Mouse (Mus musculus) MEL (cell line): ENCODE measurements around the gene Dph3. TPM values are rescaled to one million over a fixed set of nuclear protein-coding genes. Genes with fewer than 3 reads are reported as not detected.

Experiments
- DNase-seq: peaks from one replicate; pipeline ENCODE4 v3.0.0; 2011; ENCODE audit warnings: low read depth, low spot score
- H3K27ac ChIP-seq: 2 replicates; pipeline ENCODE4 v1.5.1; 2012; ENCODE audit warnings: low read depth, mild to moderate bottlenecking, control low read depth, low read length, moderate library complexity; ENCODE audit not compliant: control insufficient read depth
- H3K27me3 ChIP-seq, 2 experiments: fragments of 150-350 bp in 1 of 2; sonication (generic) in 1 of 2; 2 replicates each; pipeline ENCODE4 v1.6.1; 2012; ENCODE audit warnings: low read length in 2 of 2, mild to moderate bottlenecking in 2 of 2, improper control_type of control experiment in 1 of 2, moderate library complexity in 1 of 2; ENCODE audit not compliant: insufficient read depth in 2 of 2, control insufficient read depth in 1 of 2
- H3K36me3 ChIP-seq, 2 experiments: 2 replicates each; pipeline ENCODE4 v1.6.1; 2012 to 2014; ENCODE audit warnings: low read length in 2 of 2, improper control_type of control experiment in 1 of 2, inconsistent platforms in 1 of 2, mild to moderate bottlenecking in 1 of 2; ENCODE audit not compliant: insufficient read depth in 2 of 2, control insufficient read depth in 1 of 2
- H3K4me1 ChIP-seq, 2 experiments: fragments of 150-350 bp in 1 of 2; sonication (generic) in 1 of 2; 2 replicates each; pipeline ENCODE4 v1.6.1; 2012; ENCODE audit warnings: low read length in 2 of 2, improper control_type of control experiment in 1 of 2, mild to moderate bottlenecking in 1 of 2; ENCODE audit not compliant: insufficient read depth in 2 of 2, control insufficient read depth in 1 of 2
- H3K4me3 ChIP-seq, 2 experiments: fragments of 150-350 bp in 1 of 2; sonication (generic) in 1 of 2; 2 replicates each; pipeline ENCODE4 v1.5.1; 2012; ENCODE audit warnings: low read depth in 2 of 2, low read length in 2 of 2, mild to moderate bottlenecking in 2 of 2, moderate library complexity in 2 of 2, control low read depth in 1 of 2, improper control_type of control experiment in 1 of 2; ENCODE audit not compliant: control insufficient read depth in 1 of 2, insufficient read depth in 1 of 2
- H3K79me2 ChIP-seq: 2 replicates; pipeline ENCODE4 v1.6.1; 2012; ENCODE audit warnings: mild to moderate bottlenecking, low read length, moderate library complexity; ENCODE audit not compliant: control insufficient read depth, poor library complexity, insufficient read depth
- H3K9ac ChIP-seq: 2 replicates; pipeline ENCODE4 v1.6.1; 2012; ENCODE audit warnings: low read depth, mild to moderate bottlenecking, control low read depth, low read length, moderate library complexity; ENCODE audit not compliant: control insufficient read depth, poor library complexity, severe bottlenecking
- H3K9me3 ChIP-seq: fragments of 150-350 bp; sonication (generic); replicated peaks from 2 replicates; pipeline ENCODE4 v1.6.1; 2012; ENCODE audit warnings: mild to moderate bottlenecking, low read length, improper control_type of control experiment, moderate library complexity; ENCODE audit not compliant: insufficient read depth
- CHD1 ChIP-seq: IDR thresholded peaks from 2 replicates; pipeline ENCODE4 v1.6.1; 2012; ENCODE audit warnings: low read depth, mild to moderate bottlenecking, inconsistent platforms, low read length, improper control_type of control experiment
- CHD2 ChIP-seq: IDR thresholded peaks from 2 replicates; pipeline ENCODE4 v1.6.1; 2011; ENCODE audit warnings: low read length, improper control_type of control experiment
- CTCF ChIP-seq, 3 experiments: IDR thresholded peaks in 2 of 3; conservative IDR thresholded peaks in 1 of 3; 2 replicates each; pipeline ENCODE4 v1.5.1; 2011 to 2012; ENCODE audit warnings: low read length in 3 of 3, low read depth in 2 of 3, mild to moderate bottlenecking in 2 of 3, improper control_type of control experiment in 1 of 3, inconsistent platforms in 1 of 3, mixed read lengths in 1 of 3, moderate library complexity in 1 of 3; ENCODE audit not compliant: control insufficient read depth in 1 of 3, insufficient read depth in 1 of 3, poor library complexity in 1 of 3, severe bottlenecking in 1 of 3
- ELF1 ChIP-seq: IDR thresholded peaks from 2 replicates; pipeline ENCODE4 v1.6.1; 2014; ENCODE audit warnings: low read depth, mild to moderate bottlenecking, inconsistent platforms, low read length, improper control_type of control experiment, moderate library complexity
- EP300 ChIP-seq, 2 experiments: IDR thresholded peaks; 2 replicates each; pipeline ENCODE4 v1.6.1; 2011; ENCODE audit warnings: improper control_type of control experiment in 2 of 2, low read length in 2 of 2, low read depth in 1 of 2, mild to moderate bottlenecking in 1 of 2
- ETS1 ChIP-seq: IDR thresholded peaks from 2 replicates; pipeline ENCODE4 v1.6.1; 2012; ENCODE audit warnings: low read depth, mild to moderate bottlenecking, inconsistent platforms, low read length, improper control_type of control experiment, moderate library complexity
- HCFC1 ChIP-seq: IDR thresholded peaks from 2 replicates; pipeline ENCODE4 v1.6.1; 2012; ENCODE audit warnings: low read depth, mild to moderate bottlenecking, inconsistent platforms, low read length, improper control_type of control experiment, moderate library complexity
- MAFK ChIP-seq: IDR thresholded peaks from 2 replicates; pipeline ENCODE4 v1.6.1; 2011; ENCODE audit warnings: low read depth, mild to moderate bottlenecking, low read length, improper control_type of control experiment, borderline replicate concordance
- MAX ChIP-seq: IDR thresholded peaks from 2 replicates; pipeline ENCODE4 v1.6.1; 2011; ENCODE audit warnings: low read length, improper control_type of control experiment
- MAZ ChIP-seq: IDR thresholded peaks from 2 replicates; pipeline ENCODE4 v1.6.1; 2012; ENCODE audit warnings: low read depth, mild to moderate bottlenecking, inconsistent platforms, low read length, improper control_type of control experiment
- NRF1 ChIP-seq: IDR thresholded peaks from 2 replicates; pipeline ENCODE4 v1.6.1; 2014; ENCODE audit warnings: low read depth, mild to moderate bottlenecking, inconsistent platforms, low read length, improper control_type of control experiment, moderate library complexity; ENCODE audit not compliant: poor library complexity, insufficient read depth, severe bottlenecking
- RAD21 ChIP-seq: IDR thresholded peaks from 2 replicates; pipeline ENCODE4 v1.6.1; 2011; ENCODE audit warnings: mild to moderate bottlenecking, low read depth, low read length, improper control_type of control experiment
- SMC3 ChIP-seq: IDR thresholded peaks from 2 replicates; pipeline ENCODE4 v1.6.1; 2011; ENCODE audit warnings: low read depth, low read length, improper control_type of control experiment
- TBP ChIP-seq: IDR thresholded peaks from 2 replicates; pipeline ENCODE4 v1.8.0; 2011; ENCODE audit warnings: low read depth, low read length, improper control_type of control experiment
- TCF12 ChIP-seq: IDR thresholded peaks from 2 replicates; pipeline ENCODE4 v1.6.1; 2014; ENCODE audit warnings: low read depth, mild to moderate bottlenecking, inconsistent platforms, low read length, improper control_type of control experiment, moderate library complexity
- USF2 ChIP-seq, 2 experiments: IDR thresholded peaks; 2 replicates each; pipeline ENCODE4 v1.6.1; 2011 to 2012; ENCODE audit warnings: improper control_type of control experiment in 2 of 2, low read length in 2 of 2, borderline replicate concordance in 1 of 2, inconsistent platforms in 1 of 2, low read depth in 1 of 2, mild to moderate bottlenecking in 1 of 2; ENCODE audit not compliant: insufficient read depth in 1 of 2
- ZC3H11A ChIP-seq: IDR thresholded peaks from 2 replicates; pipeline ENCODE4 v1.6.1; 2012; ENCODE audit warnings: low read depth, mild to moderate bottlenecking, inconsistent platforms, low read length, improper control_type of control experiment
- ZKSCAN1 ChIP-seq: IDR thresholded peaks from 2 replicates; pipeline ENCODE4 v1.6.1; 2012; ENCODE audit warnings: low read depth, mild to moderate bottlenecking, inconsistent platforms, low read length, improper control_type of control experiment, moderate library complexity
- ZNF384 ChIP-seq: IDR thresholded peaks from 2 replicates; pipeline ENCODE4 v1.6.1; 2012; ENCODE audit warnings: low read depth, mild to moderate bottlenecking, inconsistent platforms, low read length, improper control_type of control experiment
- polyA plus RNA-seq, 2 experiments: library from polyadenylated mRNA; stranded (reverse) in 1 of 2; unstranded in 1 of 2; fragments of >175 nt in 1 of 2; fragments of >200 nt in 1 of 2; gene quantifications; 2 replicates each; pipeline versions ENCODE4 v1.2.1 to v1.2.4; 2012; ENCODE audit warnings: low replicate concordance in 2 of 2, low read depth in 1 of 2; ENCODE audit not compliant: insufficient read length in 2 of 2, insufficient read depth in 1 of 2, missing spikeins in 1 of 2
- total RNA-seq: library from RNA; depleted of rRNA; stranded (reverse); fragments of 300-350 nt; gene quantifications from 2 replicates; pipeline ENCODE4 v1.2.3, GENCODE M21; 2012

Gene Dph3
- total and polyA plus RNA-seq, 3 experiments, result 103 to 116 (median 108) TPM

GRCm38 (mm10) chr14:32056675-32057074, 28.9 kb downstream of the Dph3 start:
- DNase-seq, result peak; percentile 69
- Histone ChIP-seq H3K27ac (no peak overlapping the region), H3K36me3 (no peaks in the 10 kb centered on the region), H3K79me2 (no peaks in the 10 kb centered on the region), H3K9ac (no peak overlapping the region), H3K27me3 (peaks cover 0 to 3% of the 10 kb centered on the region in 2 experiments; a peak in 1 of 4 replicates), H3K4me3 (no peak overlapping the region), H3K4me1 (no peaks in the 10 kb centered on the region), H3K9me3 (no peaks in the 10 kb centered on the region)
- TF ChIP-seq HCFC1, result no peak
- TF ChIP-seq RAD21, result peak; percentile 66
- peak; percentile 68 for TF ChIP-seq SMC3
- no peak for TF ChIP-seq EP300 (IDR thresholded peaks at IDR 0.05; ENCODE audit: low read depth in 1 of 2, low read length in 2 of 2)
- TF ChIP-seq CTCF (IDR thresholded peaks at IDR 0.05 in 2 of 3, conservative IDR thresholded peaks at IDR 0.05 in 1 of 3; ENCODE audit: control insufficient read depth in 1 of 3, insufficient read depth in 1 of 3, low read depth in 2 of 3, low read length in 3 of 3, poor library complexity in 1 of 3, severe bottlenecking in 1 of 3), result peak; percentile 59 to 68 (median 64)
- TF ChIP-seq ZC3H11A, result peak; percentile 47; the same call in 1 of the 2 replicates

DNA sequence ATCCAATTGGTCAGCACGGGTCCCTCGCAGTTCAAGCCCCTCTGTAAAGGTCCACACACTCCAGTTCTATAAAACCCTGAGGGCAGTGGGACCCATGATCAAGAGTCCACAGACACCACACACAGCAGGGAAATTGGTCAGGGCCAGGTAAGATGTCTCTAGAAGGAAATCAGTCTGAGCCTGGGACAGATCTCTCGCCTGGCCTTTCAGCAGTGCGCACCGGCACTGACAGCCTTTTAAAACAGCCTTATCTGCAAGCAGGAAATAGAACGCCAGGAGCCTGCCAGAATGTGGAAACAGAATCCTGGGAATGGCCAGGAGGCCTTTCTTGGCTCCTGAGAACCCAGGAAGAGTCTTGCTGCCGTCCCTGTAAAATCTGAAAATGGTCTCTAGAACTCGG, 29.7 kb downstream of the Dph3 start:
- Histone ChIP-seq H3K4me3 (no peak overlapping the region), H3K9me3 (no peaks in the 10 kb centered on the region), H3K79me2 (no peaks in the 10 kb centered on the region), H3K36me3 (no peaks in the 10 kb centered on the region), H3K4me1 (no peaks in the 10 kb centered on the region), H3K9ac (no peak overlapping the region), H3K27ac (no peak overlapping the region), H3K27me3 (peaks cover 0 to 2% of the 10 kb centered on the region in 2 experiments; a peak in 1 of 4 replicates)
- DNase-seq, result no peak
- TF ChIP-seq ZKSCAN1, result no peak
- no peak for TF ChIP-seq ZNF384
- no peak for TF ChIP-seq ETS1
- no peak for TF ChIP-seq MAFK
- TF ChIP-seq USF2 (IDR thresholded peaks at IDR 0.05; ENCODE audit: borderline replicate concordance in 1 of 2, insufficient read depth in 1 of 2, low read depth in 1 of 2, low read length in 2 of 2), result no peak
- TF ChIP-seq TBP, result no peak
- no peak for TF ChIP-seq HCFC1
- no peak for TF ChIP-seq CHD1
- no peak for TF ChIP-seq NRF1
- TF ChIP-seq MAZ, result no peak
- no peak for TF ChIP-seq MAX
- TF ChIP-seq TCF12, result no peak
- TF ChIP-seq ELF1, result no peak
- TF ChIP-seq CHD2, result no peak
